Mouse (Mus musculus): ENCODE measurements around the gene Oosp3.

The Oosp3 gene

GRCm38 (mm10) chr19:11696755-11697154 is at the start of gene Oosp3:
TSS of gene Oosp3 (plus strand) at chr19:11697055.
- in situ Hi-C loops (cut with MboI; ENCODE audit: low pct_unique_long_range_greater_than_20kb in 1 of 2, low sequenced_read_pairs in 2 of 2, unreplicated experiment in 1 of 2) = no loop called here

DNA sequence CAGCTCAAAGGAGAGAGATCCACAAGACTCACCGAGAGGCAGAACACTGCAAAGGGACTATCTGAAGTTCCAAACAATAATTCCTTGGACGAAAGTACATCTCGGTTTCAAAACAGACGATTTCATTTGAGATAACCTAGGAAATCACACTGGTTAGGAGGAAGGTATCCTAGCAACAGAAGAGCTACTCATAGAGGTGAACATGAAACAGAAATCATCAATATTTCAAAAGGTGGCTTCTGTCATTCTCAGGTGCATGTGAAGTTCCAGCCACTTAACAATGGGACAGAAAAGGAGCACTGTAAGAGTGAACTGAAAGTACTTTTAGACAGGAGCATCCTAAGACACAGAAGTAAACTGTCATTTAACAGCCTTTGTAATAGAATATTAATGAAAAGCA is 47.3 kb upstream of the Oosp3 start:
- in situ Hi-C loops (cut with MboI; ENCODE audit: low pct_unique_long_range_greater_than_20kb in 1 of 2, low sequenced_read_pairs in 2 of 2, unreplicated experiment in 1 of 2) = no loop called here

GRCm38 (mm10) chr19:11659142-11659541 is 37.7 kb upstream of the Oosp3 start:
- in situ Hi-C loops (cut with MboI; ENCODE audit: low pct_unique_long_range_greater_than_20kb in 1 of 2, low sequenced_read_pairs in 2 of 2, unreplicated experiment in 1 of 2) = no loop called here

GRCm38 (mm10) chr19:11660459-11660858 is 36.4 kb upstream of the Oosp3 start, which contains the start of gene Oosp2:
TSS of gene Oosp2 (minus strand) at chr19:11660559.
- in situ Hi-C loops (cut with MboI; ENCODE audit: low pct_unique_long_range_greater_than_20kb in 1 of 2, low sequenced_read_pairs in 2 of 2, unreplicated experiment in 1 of 2) = no loop called here

DNA sequence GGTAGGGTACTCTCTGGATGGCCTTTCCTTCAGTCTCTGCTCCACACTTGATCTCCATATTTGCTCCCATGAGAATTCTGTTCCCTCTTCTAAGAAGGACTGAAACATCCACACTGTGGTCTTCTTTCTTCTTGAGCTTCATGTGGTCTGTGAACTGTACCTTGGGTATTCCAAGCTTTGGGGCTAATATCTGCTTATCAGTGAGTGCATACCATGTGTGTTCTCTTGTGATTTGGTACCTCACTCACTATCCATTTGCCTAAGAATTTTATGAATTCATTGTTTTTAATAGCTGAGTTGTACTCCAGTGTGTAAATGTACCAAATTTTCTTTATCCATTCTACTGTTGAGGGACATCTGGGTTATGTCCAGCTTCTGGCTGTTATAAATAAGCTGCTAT is 35.3 kb upstream of the Oosp3 start:
- in situ Hi-C loops (cut with MboI; ENCODE audit: low pct_unique_long_range_greater_than_20kb in 1 of 2, low sequenced_read_pairs in 2 of 2, unreplicated experiment in 1 of 2) = no loop called here

DNA sequence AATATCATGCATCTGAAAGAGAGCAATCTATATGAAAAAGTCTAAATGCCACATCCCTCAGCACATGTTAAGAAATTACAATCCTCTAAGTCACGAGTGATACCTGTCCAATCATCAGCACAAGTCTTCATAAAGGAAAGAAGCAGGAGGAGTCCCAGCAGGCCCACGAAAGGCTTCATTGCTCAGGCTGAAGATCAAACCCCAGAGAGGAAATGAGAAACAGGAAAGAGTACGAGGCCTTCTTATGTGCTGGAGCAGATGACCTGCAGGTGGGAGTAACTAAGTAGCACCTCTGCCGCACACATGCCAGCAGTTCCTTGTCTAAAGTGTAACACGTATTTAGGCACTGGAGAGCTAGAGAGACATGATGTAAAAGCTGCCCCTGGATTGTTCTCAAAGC is 6.0 kb upstream of the Oosp3 start, which contains the start of gene Oosp1:
TSS of gene Oosp1 (minus strand) at position 312 of the 400 bp plus-strand sequence.
- in situ Hi-C loops (cut with MboI; ENCODE audit: low pct_unique_long_range_greater_than_20kb in 1 of 2, low sequenced_read_pairs in 2 of 2, unreplicated experiment in 1 of 2) = no loop called here

GRCm38 (mm10) chr19:11691454-11691853 is 5.4 kb upstream of the Oosp3 start:
- in situ Hi-C loops (cut with MboI; ENCODE audit: low pct_unique_long_range_greater_than_20kb in 1 of 2, low sequenced_read_pairs in 2 of 2, unreplicated experiment in 1 of 2) = no loop called here

DNA sequence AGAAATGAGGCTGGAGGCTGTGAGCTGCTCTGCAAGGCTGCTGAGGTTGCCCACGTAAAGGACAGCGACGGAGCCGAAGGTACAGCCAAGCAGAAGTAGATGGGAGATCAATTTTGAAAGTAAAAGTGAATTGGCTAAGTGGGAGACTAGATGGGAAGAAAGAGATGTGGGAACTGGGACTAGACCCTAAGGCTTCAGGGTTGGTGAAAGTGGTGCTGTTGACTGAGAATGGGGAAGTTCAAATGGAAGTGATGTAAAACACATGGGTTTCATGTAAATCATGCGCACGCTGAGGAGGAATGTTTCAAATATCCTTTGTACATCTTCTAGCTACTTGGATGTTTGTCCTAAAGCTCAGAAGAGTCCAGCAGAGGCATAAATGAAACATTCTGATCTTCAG is 1.5 kb downstream of the Oosp3 start:
- in situ Hi-C loops (cut with MboI; ENCODE audit: low pct_unique_long_range_greater_than_20kb in 1 of 2, low sequenced_read_pairs in 2 of 2, unreplicated experiment in 1 of 2) = no loop called here

GRCm38 (mm10) chr19:11712451-11712850 is 15.6 kb downstream of the Oosp3 start:
- in situ Hi-C loops (cut with MboI; ENCODE audit: low pct_unique_long_range_greater_than_20kb in 1 of 2, low sequenced_read_pairs in 2 of 2, unreplicated experiment in 1 of 2) = no loop called here

- in situ Hi-C loops (cut with MboI; ENCODE audit: low pct_unique_long_range_greater_than_20kb in 1 of 2, low sequenced_read_pairs in 2 of 2, unreplicated experiment in 1 of 2) = no loop called here
Measured at GRCm38 (mm10) chr19:11720071-11720470, 23.2 kb downstream of the Oosp3 start.

- in situ Hi-C loops (cut with MboI; ENCODE audit: low pct_unique_long_range_greater_than_20kb in 1 of 2, low sequenced_read_pairs in 2 of 2, unreplicated experiment in 1 of 2) = no loop called here
Measured at GRCm38 (mm10) chr19:11723870-11724269, 27.0 kb downstream of the Oosp3 start.

DNA sequence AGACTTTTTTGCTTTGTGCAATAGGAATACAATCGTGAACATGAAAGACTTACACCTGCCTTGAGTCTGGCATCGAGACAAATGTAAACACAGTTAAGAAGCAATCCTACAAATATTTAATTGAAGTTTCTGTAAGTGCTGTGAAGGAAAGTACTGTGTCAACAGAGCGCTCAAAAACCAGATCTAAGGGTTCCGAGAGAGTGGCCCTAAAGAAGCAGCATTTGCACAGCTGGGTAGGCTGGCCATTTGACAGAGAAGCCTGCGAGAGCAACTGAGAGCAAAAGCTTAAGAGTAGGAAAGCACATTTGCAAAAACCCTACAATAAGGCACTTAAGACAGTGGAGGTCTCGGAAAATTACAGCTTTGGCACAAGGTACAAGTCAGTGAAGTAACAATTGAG is 27.4 kb downstream of the Oosp3 start:
- in situ Hi-C loops (cut with MboI; ENCODE audit: low pct_unique_long_range_greater_than_20kb in 1 of 2, low sequenced_read_pairs in 2 of 2, unreplicated experiment in 1 of 2) = no loop called here

- in situ Hi-C loops (cut with MboI; ENCODE audit: low pct_unique_long_range_greater_than_20kb in 1 of 2, low sequenced_read_pairs in 2 of 2, unreplicated experiment in 1 of 2) = no loop called here
Measured at GRCm38 (mm10) chr19:11725915-11726314, 29.1 kb downstream of the Oosp3 start.

- in situ Hi-C loops (cut with MboI; ENCODE audit: low pct_unique_long_range_greater_than_20kb in 1 of 2, low sequenced_read_pairs in 2 of 2, unreplicated experiment in 1 of 2) = no loop called here
Measured at GRCm38 (mm10) chr19:11727304-11727703, 30.4 kb downstream of the Oosp3 start.

- in situ Hi-C loops (cut with MboI; ENCODE audit: low pct_unique_long_range_greater_than_20kb in 1 of 2, low sequenced_read_pairs in 2 of 2, unreplicated experiment in 1 of 2) = no loop called here
Measured at GRCm38 (mm10) chr19:11730278-11730677, 33.4 kb downstream of the Oosp3 start.

DNA sequence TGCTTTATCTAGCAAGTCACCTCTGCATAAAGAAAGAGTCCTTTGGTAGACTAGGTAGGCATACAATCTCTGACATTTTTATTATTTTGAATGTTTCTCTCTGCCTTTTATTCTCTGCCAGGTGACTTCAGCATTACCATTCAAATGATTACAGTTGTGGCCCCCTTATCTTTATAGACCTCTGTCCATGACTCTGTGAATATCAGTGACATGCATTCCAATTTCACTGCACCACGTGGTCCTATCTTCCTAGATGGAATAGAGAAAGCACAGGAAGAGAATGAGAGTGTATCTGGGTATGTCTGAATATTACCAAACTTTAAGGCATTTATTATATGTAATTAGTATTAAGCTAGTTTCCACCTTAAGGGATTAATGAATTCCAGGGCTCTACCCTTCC is 39.6 kb downstream of the Oosp3 start:
- in situ Hi-C loops (cut with MboI; ENCODE audit: low pct_unique_long_range_greater_than_20kb in 1 of 2, low sequenced_read_pairs in 2 of 2, unreplicated experiment in 1 of 2) = no loop called here

- in situ Hi-C loops (cut with MboI; ENCODE audit: low pct_unique_long_range_greater_than_20kb in 1 of 2, low sequenced_read_pairs in 2 of 2, unreplicated experiment in 1 of 2) = no loop called here
Measured at GRCm38 (mm10) chr19:11745680-11746079, 48.8 kb downstream of the Oosp3 start.

DNA sequence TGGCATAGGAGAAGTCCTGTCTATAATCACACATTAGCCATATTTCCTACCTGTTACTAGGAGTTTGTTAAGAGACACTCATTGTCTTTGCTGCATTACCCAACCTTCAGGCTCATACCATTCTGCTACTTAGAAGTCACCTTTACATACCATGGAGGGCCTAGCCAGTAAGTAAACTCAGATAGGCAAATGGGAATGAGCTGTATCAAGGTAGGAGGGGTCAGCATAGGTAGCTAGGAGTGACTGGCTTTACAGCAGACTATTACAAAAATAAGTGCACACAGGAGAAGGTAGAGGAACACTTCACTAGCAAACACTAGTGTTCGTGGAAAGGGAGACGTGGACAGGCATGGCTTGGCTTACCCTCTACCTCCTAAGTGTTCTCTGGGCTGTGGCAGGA is 50.4 kb downstream of the Oosp3 start, which contains the start of gene Gif:
TSS of gene Gif (plus strand) at position 257 of the 400 bp plus-strand sequence.
- in situ Hi-C loops (cut with MboI; ENCODE audit: low pct_unique_long_range_greater_than_20kb in 1 of 2, low sequenced_read_pairs in 2 of 2, unreplicated experiment in 1 of 2) = no loop called here

Data from mouse embryonic stem cell (cell line).